Mouse (Mus musculus): ENCODE results near the gene Fmo3. TPM values are rescaled to one million over a fixed set of nuclear protein-coding genes. Genes with fewer than 3 reads are reported as not detected.

Gene Fmo3
- polyA plus RNA-seq, 1 experiment from 2014 or later = not detected

- 96% methylated on average over 4 of the region's 4 CpGs for WGBS (ENCODE audit: missing documents)
- no peaks in the 10 kb centered on the region for H3K79me2 ChIP-seq (ENCODE audit: inconsistent target)
- no peak overlapping the region for H3K27ac ChIP-seq
- no peak overlapping the region for H3K4me3 ChIP-seq (ENCODE audit: inconsistent target)
- H3K36me3 ChIP-seq (ENCODE audit: inconsistent target) = no peaks in the 10 kb centered on the region
Measured at GRCm38 (mm10) chr1:162938696-162939351, 45.5 kb downstream of the Fmo3 start.

- no peaks in the 10 kb centered on the region for H3K79me2 ChIP-seq (ENCODE audit: inconsistent target)
- no peak overlapping the region for H3K4me3 ChIP-seq (ENCODE audit: inconsistent target)
- no peak overlapping the region for H3K27ac ChIP-seq
- H3K36me3 ChIP-seq (ENCODE audit: inconsistent target) = no peaks in the 10 kb centered on the region
- WGBS (ENCODE audit: missing documents) = 77% methylated on average over 5 of the region's 5 CpGs
Measured at GRCm38 (mm10) chr1:162937970-162938695, 46.2 kb downstream of the Fmo3 start.

GRCm38 (mm10) chr1:162937415-162937814 lies 46.9 kb downstream of the Fmo3 start, which contains the start of gene Fmo6:
Gene Fmo6 (minus strand): TSS chr1:162937515.
- 97% methylated on average over 6 of the region's 6 CpGs for WGBS (ENCODE audit: missing documents)
- H3K27ac ChIP-seq = no peak within 1 kb of the TSS
- H3K36me3 ChIP-seq (ENCODE audit: inconsistent target) = no peaks in the 10 kb centered on the region
- H3K79me2 ChIP-seq (ENCODE audit: inconsistent target) = no peaks in the 10 kb centered on the region
- no peak within 1 kb of the TSS for H3K4me3 ChIP-seq (ENCODE audit: inconsistent target)

- no peaks in the 10 kb centered on the region for H3K79me2 ChIP-seq (ENCODE audit: inconsistent target)
- H3K36me3 ChIP-seq (ENCODE audit: inconsistent target) = no peaks in the 10 kb centered on the region
- WGBS (ENCODE audit: missing documents) = 81% methylated on average over 4 of the region's 4 CpGs
- no peak overlapping the region for H3K27ac ChIP-seq
- H3K4me3 ChIP-seq (ENCODE audit: inconsistent target) = no peak overlapping the region
Measured at GRCm38 (mm10) chr1:162934374-162935012, 49.8 kb downstream of the Fmo3 start.

- WGBS (ENCODE audit: missing documents) = 87% methylated on average over 4 of the region's 4 CpGs
- H3K36me3 ChIP-seq (ENCODE audit: inconsistent target) = no peaks in the 10 kb centered on the region
- no peak overlapping the region for H3K4me3 ChIP-seq (ENCODE audit: inconsistent target)
- no peak overlapping the region for H3K27ac ChIP-seq
- H3K79me2 ChIP-seq (ENCODE audit: inconsistent target) = no peaks in the 10 kb centered on the region
Measured at GRCm38 (mm10) chr1:162932386-162932785, 51.9 kb downstream of the Fmo3 start.

GRCm38 (mm10) chr1:162931880-162932279 lies 52.4 kb downstream of the Fmo3 start:
- WGBS (ENCODE audit: missing documents) = 80% methylated on average over 5 of the region's 5 CpGs
- Histone ChIP-seq H3K27ac (no peak overlapping the region), H3K36me3 (ENCODE audit: inconsistent target) (no peaks in the 10 kb centered on the region), H3K4me3 (ENCODE audit: inconsistent target) (no peak overlapping the region), H3K79me2 (ENCODE audit: inconsistent target) (no peaks in the 10 kb centered on the region)

- Histone ChIP-seq H3K36me3 (ENCODE audit: inconsistent target) (no peaks in the 10 kb centered on the region), H3K4me3 (ENCODE audit: inconsistent target) (no peak overlapping the region), H3K27ac (no peak overlapping the region), H3K79me2 (ENCODE audit: inconsistent target) (no peaks in the 10 kb centered on the region)
- 51% methylated on average over 4 of the region's 4 CpGs for WGBS (ENCODE audit: missing documents)
Measured at GRCm38 (mm10) chr1:162931310-162931875, 52.9 kb downstream of the Fmo3 start.

- Histone ChIP-seq H3K4me3 (ENCODE audit: inconsistent target) (no peak overlapping the region), H3K27ac (no peak overlapping the region), H3K79me2 (ENCODE audit: inconsistent target) (no peaks in the 10 kb centered on the region), H3K36me3 (ENCODE audit: inconsistent target) (no peaks in the 10 kb centered on the region)
- WGBS (ENCODE audit: missing documents) = 83% methylated on average over 2 of the region's 2 CpGs
Measured at GRCm38 (mm10) chr1:162930631-162931030, 53.7 kb downstream of the Fmo3 start.

GRCm38 (mm10) chr1:162929146-162929545 lies 55.2 kb downstream of the Fmo3 start:
- WGBS (ENCODE audit: missing documents) = 83% methylated on average over 3 of the region's 3 CpGs
- H3K4me3 ChIP-seq (ENCODE audit: inconsistent target) = no peak overlapping the region
- H3K79me2 ChIP-seq (ENCODE audit: inconsistent target) = no peaks in the 10 kb centered on the region
- H3K27ac ChIP-seq = no peak overlapping the region
- H3K36me3 ChIP-seq (ENCODE audit: inconsistent target) = no peaks in the 10 kb centered on the region

GRCm38 (mm10) chr1:162925121-162925520 lies 59.2 kb downstream of the Fmo3 start:
- Histone ChIP-seq H3K36me3 (ENCODE audit: inconsistent target) (no peaks in the 10 kb centered on the region), H3K27ac (no peak overlapping the region), H3K79me2 (ENCODE audit: inconsistent target) (no peaks in the 10 kb centered on the region), H3K4me3 (ENCODE audit: inconsistent target) (no peak overlapping the region)
- WGBS (ENCODE audit: missing documents) = 29% methylated on average over 1 of the region's 1 CpGs

- H3K36me3 ChIP-seq (ENCODE audit: inconsistent target) = no peaks in the 10 kb centered on the region
- WGBS (ENCODE audit: missing documents) = 94% methylated on average over 8 of the region's 8 CpGs
- no peak overlapping the region for H3K27ac ChIP-seq
- no peak overlapping the region for H3K4me3 ChIP-seq (ENCODE audit: inconsistent target)
- no peaks in the 10 kb centered on the region for H3K79me2 ChIP-seq (ENCODE audit: inconsistent target)
Measured at GRCm38 (mm10) chr1:162916661-162917060, 67.7 kb downstream of the Fmo3 start.

GRCm38 (mm10) chr1:162914932-162915556 lies 69.3 kb downstream of the Fmo3 start:
- 97% methylated on average over 3 of the region's 4 CpGs for WGBS (ENCODE audit: missing documents)
- no peaks in the 10 kb centered on the region for H3K79me2 ChIP-seq (ENCODE audit: inconsistent target)
- no peaks in the 10 kb centered on the region for H3K36me3 ChIP-seq (ENCODE audit: inconsistent target)
- H3K27ac ChIP-seq = no peak overlapping the region
- H3K4me3 ChIP-seq (ENCODE audit: inconsistent target) = no peak overlapping the region

- no peaks in the 10 kb centered on the region for H3K79me2 ChIP-seq (ENCODE audit: inconsistent target)
Measured at GRCm38 (mm10) chr1:162912085-162912484, 72.2 kb downstream of the Fmo3 start.

More at GRCm38 (mm10) chr1:162912085-162912484, 72.2 kb downstream of the Fmo3 start:
- H3K27ac ChIP-seq = no peak overlapping the region
- no peaks in the 10 kb centered on the region for H3K36me3 ChIP-seq (ENCODE audit: inconsistent target)
- H3K4me3 ChIP-seq (ENCODE audit: inconsistent target) = no peak overlapping the region
